Mouse (Mus musculus): ENCODE measurements around the gene Hoxa5. TPM values are rescaled to one million over a fixed set of nuclear protein-coding genes. Genes with fewer than 3 reads are reported as not detected.

Gene Hoxa5
- polyA plus RNA-seq, 1 experiment from 2014 or later, result not detected

DNA sequence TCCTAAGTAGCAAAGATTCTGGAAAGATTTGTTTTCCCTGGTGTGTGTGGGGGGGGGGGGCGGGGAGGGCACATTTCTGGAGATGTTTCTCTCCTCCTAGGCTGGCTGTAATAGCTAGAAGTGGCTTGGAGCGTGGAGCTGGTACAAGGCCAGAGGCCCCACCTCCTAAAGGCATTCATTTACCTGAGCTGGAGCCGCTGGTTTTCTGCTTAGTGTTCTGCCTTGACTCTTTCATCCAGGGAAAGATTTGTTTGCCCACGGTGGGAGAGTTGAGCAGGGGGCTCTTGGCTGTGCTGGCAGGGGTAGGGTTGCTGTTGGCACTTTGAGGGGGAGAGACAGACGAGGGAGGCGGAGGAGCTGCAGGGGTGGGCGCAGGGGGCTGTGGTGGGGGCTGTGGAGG, 32.4 kb downstream of the Hoxa5 start:
- no peaks in the 10 kb centered on the region for H3K9me3 ChIP-seq
- H3K4me1 ChIP-seq, result peaks cover 10% of the 10 kb centered on the region
- WGBS, result 2% methylated on average over 5 of the region's 7 CpGs
- no peaks in the 10 kb centered on the region for H3K36me3 ChIP-seq
- H3K27ac ChIP-seq (replicated peaks), result no peak overlapping the region
- H3K4me3 ChIP-seq, result no peak overlapping the region; the same call in 1 of the 2 replicates
- H3K9ac ChIP-seq (replicated peaks), result no peak overlapping the region
- H3K4me2 ChIP-seq (replicated peaks), result no peak overlapping the region
- H3K27me3 ChIP-seq, result peaks cover 93% of the 10 kb centered on the region
- no peak for ATAC-seq (ENCODE audit: low FRiP score, low read depth)

DNA sequence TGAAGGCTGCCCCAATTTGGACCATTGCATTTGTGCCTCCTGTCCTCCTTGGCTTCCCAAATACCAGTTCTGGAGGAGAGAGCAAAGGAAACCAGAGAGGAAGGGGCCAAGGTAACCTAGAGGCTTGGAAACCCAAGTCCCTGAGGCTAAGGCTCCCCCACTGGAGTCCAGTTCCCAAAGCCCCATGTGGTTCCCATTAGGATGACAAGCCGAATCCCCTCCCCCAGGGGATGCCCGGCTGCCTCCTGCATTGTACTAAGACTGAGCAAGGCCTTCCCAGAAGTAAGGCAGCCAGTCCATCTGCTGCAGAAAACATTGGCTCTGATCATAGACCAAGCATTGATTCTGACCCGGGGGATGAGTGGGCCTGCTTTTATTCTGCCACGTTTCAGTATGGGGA, 33.1 kb downstream of the Hoxa5 start:
- Histone ChIP-seq H3K27ac (replicated peaks) (no peak overlapping the region), H3K9me3 (no peaks in the 10 kb centered on the region), H3K4me2 (replicated peaks) (no peak overlapping the region), H3K9ac (replicated peaks) (no peak overlapping the region), H3K36me3 (no peaks in the 10 kb centered on the region), H3K27me3 (peaks cover 93% of the 10 kb centered on the region), H3K4me3 (no peak overlapping the region), H3K4me1 (peaks cover 10% of the 10 kb centered on the region)
- WGBS, result 1% methylated on average over 4 of the region's 4 CpGs
- no peak for ATAC-seq (ENCODE audit: low FRiP score, low read depth)

DNA sequence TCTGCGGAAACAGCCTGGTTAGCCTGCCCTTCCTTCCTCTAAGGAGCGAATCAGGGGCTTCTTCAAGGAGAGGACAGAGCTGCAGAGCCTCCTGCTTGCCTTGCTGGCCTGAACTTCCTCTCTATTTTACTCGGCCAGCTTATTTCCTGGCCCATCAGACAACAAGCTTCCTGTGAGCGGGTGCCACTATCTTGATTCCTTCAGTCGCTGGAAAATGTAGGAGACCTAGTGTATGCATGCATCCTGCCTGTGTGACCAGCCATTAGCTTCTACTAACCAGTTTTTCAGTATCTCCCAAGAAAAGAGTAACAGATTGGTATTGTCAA, 33.5 kb downstream of the Hoxa5 start:
- no peaks in the 10 kb centered on the region for H3K9me3 ChIP-seq
- no peak overlapping the region for H3K9ac ChIP-seq (replicated peaks)
- no peak for ATAC-seq (ENCODE audit: low FRiP score, low read depth)
- peaks cover 93% of the 10 kb centered on the region for H3K27me3 ChIP-seq
- H3K4me1 ChIP-seq, result peaks cover 10% of the 10 kb centered on the region
- no peak overlapping the region for H3K27ac ChIP-seq (replicated peaks)
- no peak overlapping the region for H3K4me3 ChIP-seq
- WGBS, result 2% methylated on average over 5 of the region's 5 CpGs
- no peak overlapping the region for H3K4me2 ChIP-seq (replicated peaks)
- H3K36me3 ChIP-seq, result no peaks in the 10 kb centered on the region

DNA sequence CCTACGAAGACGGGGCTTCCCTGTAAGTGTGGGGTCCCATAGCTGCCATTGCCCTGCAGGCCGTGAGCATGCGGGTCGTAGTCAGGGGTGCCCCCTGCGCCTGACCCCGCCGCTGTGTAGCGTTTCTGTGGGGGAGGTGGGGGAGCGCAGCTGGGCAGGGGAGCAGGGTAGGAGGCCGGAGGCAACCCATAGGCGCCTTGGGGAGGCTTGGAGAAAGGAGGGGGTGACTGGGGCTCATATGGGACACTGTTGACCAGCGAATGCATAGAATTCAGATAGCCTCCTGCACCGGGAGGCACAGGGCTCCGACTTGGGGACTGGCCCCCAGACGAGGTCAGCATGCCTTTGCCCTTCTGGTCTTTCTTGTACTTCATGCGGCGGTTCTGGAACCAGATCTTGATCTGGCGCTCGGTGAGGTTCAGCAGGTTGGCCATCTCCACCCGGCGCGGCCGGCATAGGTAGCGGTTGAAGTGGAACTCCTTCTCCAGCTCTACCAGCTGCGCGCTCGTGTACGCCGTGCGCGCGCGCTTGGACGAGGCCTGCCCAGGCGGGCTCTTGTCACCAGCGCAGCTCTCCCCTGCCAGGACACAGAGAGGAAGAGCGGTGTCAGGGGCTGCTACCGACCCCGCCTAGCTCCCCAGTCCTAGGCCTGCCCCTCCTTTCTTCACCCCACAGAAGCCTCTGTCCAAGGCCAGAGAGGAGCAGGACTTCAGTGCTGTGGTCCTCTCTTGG, 34.1 kb downstream of the Hoxa5 start:
- H3K4me1 ChIP-seq, result peaks cover 10% of the 10 kb centered on the region
- no peak overlapping the region for H3K27ac ChIP-seq (replicated peaks)
- no peaks in the 10 kb centered on the region for H3K36me3 ChIP-seq
- no peaks in the 10 kb centered on the region for H3K9me3 ChIP-seq
- H3K27me3 ChIP-seq, result peaks cover 93% of the 10 kb centered on the region
- H3K4me2 ChIP-seq (replicated peaks), result no peak overlapping the region
- H3K9ac ChIP-seq (replicated peaks), result no peak overlapping the region
- H3K4me3 ChIP-seq, result no peak overlapping the region
- 1% methylated on average over 40 of the region's 40 CpGs for WGBS
- no peak for ATAC-seq (ENCODE audit: low FRiP score, low read depth)

DNA sequence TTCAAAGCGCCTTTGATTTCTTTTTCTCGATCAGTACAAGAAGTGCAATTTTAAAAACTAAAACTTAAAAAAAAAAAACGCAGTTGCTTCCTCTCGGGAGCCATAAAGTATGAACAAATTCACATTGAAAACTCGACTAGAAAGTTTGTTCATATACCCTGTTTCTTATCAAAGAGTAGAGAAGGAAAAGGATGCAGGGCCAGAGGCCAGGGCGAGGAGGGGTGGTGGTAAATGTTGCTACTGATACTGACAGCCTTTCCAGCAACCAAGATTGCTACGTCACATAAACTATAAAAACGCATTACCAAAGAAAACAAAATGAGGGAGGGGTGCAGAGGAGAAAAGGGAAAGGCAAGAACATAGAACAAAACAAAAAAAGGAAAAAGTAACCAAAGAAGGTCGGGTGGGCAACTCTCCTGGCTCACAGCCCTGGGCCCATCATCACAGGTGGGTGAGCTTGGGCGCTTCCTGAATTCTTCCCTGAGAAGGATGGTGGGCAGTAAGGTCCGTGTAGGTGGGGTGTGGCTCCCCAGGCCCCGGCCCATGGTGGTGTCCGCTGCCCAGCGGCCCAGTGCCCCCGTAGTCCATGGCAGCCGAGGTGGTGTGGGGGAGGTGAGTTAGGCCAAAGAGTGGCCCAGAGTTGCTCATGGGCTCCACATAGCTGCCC, 34.8 kb downstream of the Hoxa5 start:
- no peak overlapping the region for H3K9ac ChIP-seq (replicated peaks)
- H3K4me2 ChIP-seq (replicated peaks), result no peak overlapping the region
- H3K4me1 ChIP-seq, result peaks cover 10% of the 10 kb centered on the region
- WGBS, result 2% methylated on average over 16 of the region's 16 CpGs
- peaks cover 93% of the 10 kb centered on the region for H3K27me3 ChIP-seq
- H3K36me3 ChIP-seq, result no peaks in the 10 kb centered on the region
- H3K4me3 ChIP-seq, result no peak overlapping the region
- no peaks in the 10 kb centered on the region for H3K9me3 ChIP-seq
- H3K27ac ChIP-seq (replicated peaks), result no peak overlapping the region
- ATAC-seq (ENCODE audit: low FRiP score, low read depth), result no peak

DNA sequence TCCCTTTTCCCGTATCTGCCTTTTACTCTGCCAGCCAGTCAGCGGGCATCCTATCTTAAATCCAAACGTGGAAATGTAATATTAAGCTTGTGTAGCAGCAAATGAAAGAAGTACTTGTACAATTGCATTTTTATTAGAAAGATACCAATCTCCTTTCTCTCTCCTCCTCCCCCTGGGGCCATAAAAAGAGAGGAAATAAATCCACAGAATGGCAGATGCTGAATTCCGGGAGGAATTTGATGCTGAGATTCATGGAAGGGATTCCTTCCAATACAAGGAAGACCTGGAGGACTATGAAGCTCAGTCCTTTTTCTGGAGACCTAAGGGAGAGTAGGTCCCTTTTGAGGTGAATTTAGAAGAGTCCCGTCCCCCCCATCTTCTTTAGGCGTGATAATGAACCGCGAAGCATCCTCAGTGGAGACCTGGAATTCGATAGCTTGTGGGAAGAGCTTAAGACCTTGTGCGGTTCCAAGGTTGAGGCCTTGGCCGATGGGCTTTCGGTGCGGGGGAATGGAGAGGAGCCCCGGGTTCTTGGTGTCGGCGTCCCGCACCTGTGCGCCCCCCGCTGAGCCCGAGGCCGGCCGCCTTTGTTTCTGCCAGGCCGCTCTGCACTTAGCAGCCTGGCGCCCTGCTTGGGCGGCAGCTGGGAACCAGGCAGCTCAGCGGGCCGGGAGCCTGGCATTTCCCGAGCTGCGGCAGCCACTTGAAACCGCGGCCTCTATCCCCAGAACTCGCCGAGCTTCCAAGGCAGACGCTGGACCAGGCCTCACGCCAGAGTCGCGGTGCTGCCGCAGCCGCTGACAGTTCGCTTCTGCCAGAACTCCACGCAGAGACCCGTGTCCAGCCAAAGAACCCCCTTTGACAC, 36.0 kb downstream of the Hoxa5 start:
- Histone ChIP-seq H3K27ac (replicated peaks) (no peak overlapping the region), H3K9me3 (no peaks in the 10 kb centered on the region), H3K9ac (replicated peaks) (no peak overlapping the region), H3K4me2 (replicated peaks) (no peak overlapping the region), H3K4me1 (peaks cover 10% of the 10 kb centered on the region), H3K36me3 (no peaks in the 10 kb centered on the region), H3K4me3 (no peak overlapping the region), H3K27me3 (peaks cover 97% of the 10 kb centered on the region)
- no peak for ATAC-seq (ENCODE audit: low FRiP score, low read depth)
- WGBS, result 1% methylated on average over 42 of the region's 42 CpGs

DNA sequence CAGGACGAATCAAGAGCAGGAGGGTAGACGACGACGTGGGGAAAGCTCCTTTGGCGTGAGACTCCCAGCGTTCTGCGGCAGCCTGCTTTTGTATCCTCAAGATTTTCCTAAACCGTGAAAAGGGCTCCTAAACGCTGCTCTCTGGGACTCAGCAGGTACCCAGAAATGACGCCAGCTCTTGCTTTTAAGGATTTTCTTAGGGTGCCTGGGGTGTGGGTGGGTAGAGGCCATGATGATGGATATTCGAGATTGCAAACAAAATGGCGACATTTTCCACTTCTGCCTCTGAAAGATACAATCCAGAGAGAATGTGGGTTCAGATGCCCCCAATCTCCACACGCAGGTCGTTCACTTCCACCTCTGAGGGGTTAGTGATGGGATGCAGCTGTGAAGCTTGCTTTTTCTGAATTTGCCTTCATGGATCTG, 36.6 kb downstream of the Hoxa5 start:
- Histone ChIP-seq H3K4me2 (replicated peaks) (no peak overlapping the region), H3K4me1 (peaks cover 8% of the 10 kb centered on the region), H3K9ac (replicated peaks) (no peak overlapping the region), H3K4me3 (no peak overlapping the region), H3K9me3 (no peaks in the 10 kb centered on the region), H3K36me3 (no peaks in the 10 kb centered on the region), H3K27me3 (peaks cover 97% of the 10 kb centered on the region), H3K27ac (replicated peaks) (no peak overlapping the region)
- ATAC-seq (ENCODE audit: low FRiP score, low read depth), result no peak
- 1% methylated on average over 14 of the region's 14 CpGs for WGBS

DNA sequence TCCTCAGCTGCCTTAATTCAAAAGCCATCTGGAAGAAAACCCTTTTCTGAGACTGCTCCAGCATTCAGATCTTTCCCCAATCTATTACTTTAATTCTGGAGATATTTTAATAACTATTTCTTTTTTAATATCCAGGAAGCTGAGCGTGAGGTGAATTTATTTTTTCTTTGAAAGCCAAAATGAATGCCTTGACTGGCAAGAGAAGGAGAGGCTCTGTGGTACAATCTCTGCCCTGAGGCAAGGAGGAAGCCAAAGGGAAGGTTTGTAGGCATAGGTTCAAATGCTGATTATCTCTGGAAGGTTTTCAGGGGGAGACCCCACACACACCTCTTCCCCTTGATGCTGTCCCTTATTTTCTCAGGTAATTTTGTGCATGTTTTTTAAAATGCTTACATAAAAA, 37.2 kb downstream of the Hoxa5 start:
- no peaks in the 10 kb centered on the region for H3K36me3 ChIP-seq
- no peak overlapping the region for H3K4me2 ChIP-seq (replicated peaks)
- H3K9me3 ChIP-seq, result no peaks in the 10 kb centered on the region
- peaks cover 95% of the 10 kb centered on the region for H3K27me3 ChIP-seq
- no peak overlapping the region for H3K4me3 ChIP-seq
- no peak for ATAC-seq (ENCODE audit: low FRiP score, low read depth)
- WGBS, result 3% methylated on average over 1 of the region's 1 CpGs
- H3K9ac ChIP-seq (replicated peaks), result no peak overlapping the region
- H3K27ac ChIP-seq (replicated peaks), result no peak overlapping the region
- peaks cover 2% of the 10 kb centered on the region; the same call in 1 of the 2 replicates for H3K4me1 ChIP-seq

DNA sequence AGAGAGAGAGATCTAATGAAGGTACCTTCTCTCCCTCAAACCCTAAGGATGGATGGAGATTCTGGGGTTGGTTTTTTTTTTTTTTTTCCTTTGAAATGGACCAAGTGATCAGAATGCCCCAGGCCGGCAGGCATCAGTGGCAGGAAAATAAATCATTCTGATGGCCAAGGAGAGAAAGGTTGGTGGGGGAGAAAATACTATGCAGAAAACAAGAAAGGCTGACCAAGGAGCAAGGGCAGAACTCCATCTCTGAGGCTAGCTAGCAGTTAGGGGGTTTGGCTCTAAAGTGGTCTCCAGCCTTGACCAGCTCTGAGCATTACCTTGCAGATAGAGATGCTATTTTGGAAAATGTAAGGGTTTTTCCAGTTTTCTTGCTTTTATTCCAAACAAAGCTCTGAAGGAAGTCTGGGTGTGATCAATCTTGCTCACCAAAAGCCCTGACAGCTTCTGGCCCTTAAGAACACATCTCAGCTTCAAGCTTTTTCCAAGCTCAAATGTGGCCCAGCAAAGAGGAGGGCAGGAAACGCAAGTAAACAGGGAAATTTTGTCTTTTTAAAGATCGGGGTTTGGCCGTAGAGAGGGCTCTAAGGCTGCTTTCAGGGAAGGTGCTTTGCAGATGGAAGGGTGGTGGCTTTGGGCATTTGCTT, 37.8 kb downstream of the Hoxa5 start:
- Histone ChIP-seq H3K9ac (replicated peaks) (no peak overlapping the region), H3K9me3 (no peaks in the 10 kb centered on the region), H3K27me3 (peaks cover 95% of the 10 kb centered on the region), H3K36me3 (no peaks in the 10 kb centered on the region), H3K4me3 (no peak overlapping the region), H3K27ac (replicated peaks) (no peak overlapping the region), H3K4me1 (no peaks in the 10 kb centered on the region), H3K4me2 (replicated peaks) (no peak overlapping the region)
- no peak for ATAC-seq (ENCODE audit: low FRiP score, low read depth)
- WGBS, result 1% methylated on average over 4 of the region's 4 CpGs

DNA sequence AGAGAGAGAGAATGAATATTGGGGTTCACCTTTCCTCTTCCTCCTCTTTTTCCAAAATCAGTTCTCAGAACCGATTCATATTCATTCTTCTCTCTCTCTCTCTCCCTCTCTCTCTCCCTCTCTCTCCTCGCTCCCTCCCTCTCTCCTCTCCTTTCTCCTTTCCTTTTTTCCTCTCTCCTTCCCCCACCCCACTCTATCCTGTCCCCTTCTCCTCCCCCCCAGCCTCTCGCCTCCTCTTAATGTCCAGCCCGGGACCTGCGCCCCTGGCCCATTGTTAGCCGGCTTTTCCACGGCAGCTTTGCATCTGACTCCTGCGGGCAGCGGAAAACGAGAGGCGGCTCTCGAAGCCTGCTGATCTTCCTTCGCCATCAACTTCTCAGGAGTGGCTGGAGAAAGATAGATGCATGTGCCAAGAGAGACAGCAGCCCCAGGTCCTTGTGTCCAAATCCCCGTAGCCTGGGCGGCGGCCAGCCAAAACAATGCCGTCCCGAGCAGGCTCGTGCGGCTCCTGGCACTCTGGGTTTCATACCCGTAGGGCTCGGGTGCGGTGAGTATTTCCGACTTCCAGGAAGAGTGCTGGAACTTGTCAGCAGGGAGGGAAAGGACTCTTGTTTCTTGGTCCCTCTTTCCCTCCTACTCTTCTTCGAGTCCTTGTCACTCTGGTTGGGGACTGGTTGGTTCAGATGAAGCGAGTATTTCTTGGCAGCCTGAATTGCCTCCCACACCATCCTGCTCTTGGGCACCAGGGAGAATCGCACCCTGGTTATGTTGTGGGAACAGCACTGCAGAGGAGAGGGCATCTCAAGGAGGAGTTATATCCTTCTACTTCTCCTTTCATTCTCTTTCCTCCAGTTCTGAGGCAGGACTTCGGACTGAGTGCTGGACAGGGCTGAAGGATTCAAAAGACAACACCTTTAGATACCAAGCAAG, 38.7 kb downstream of the Hoxa5 start:
- Histone ChIP-seq H3K4me3 (0 out of 2 replicates have a peak overlapping the region, but pooled peaks have one; percentile 2), H3K9me3 (no peaks in the 10 kb centered on the region), H3K36me3 (no peaks in the 10 kb centered on the region), H3K4me1 (no peaks in the 10 kb centered on the region), H3K27ac (replicated peaks) (no peak overlapping the region), H3K27me3 (peaks cover 94% of the 10 kb centered on the region), H3K4me2 (replicated peaks) (no peak overlapping the region), H3K9ac (replicated peaks) (no peak overlapping the region)
- WGBS, result 0% methylated on average over 28 of the region's 28 CpGs
- ATAC-seq (ENCODE audit: low FRiP score, low read depth), result no peak
